Mouse (Mus musculus) olfactory bulb, adult 2 months (tissue): ENCODE data around the gene Rbm45. TPM values are rescaled to one million over a fixed set of nuclear protein-coding genes. Genes with fewer than 3 reads are reported as not detected.

Experiments
- H3K27ac ChIP-seq: fragments of 200-500 bp; 2 replicates; pipeline ENCODE4 v1.5.1; 2012; ENCODE audit warnings: low read depth, low read length; ENCODE audit not compliant: insufficient read depth
- H3K4me1 ChIP-seq: fragments of 200-500 bp; 2 replicates; pipeline ENCODE4 v1.6.1; 2012; ENCODE audit warnings: low read length; ENCODE audit not compliant: control insufficient read depth, insufficient read depth
- H3K4me3 ChIP-seq: fragments of 200-500 bp; 2 replicates; pipeline ENCODE4 v1.5.1; 2012; ENCODE audit warnings: mild to moderate bottlenecking, low read depth, low read length, moderate library complexity; ENCODE audit not compliant: insufficient read depth
- CTCF ChIP-seq: fragments of 200-500 bp; IDR thresholded peaks from 2 replicates; pipeline ENCODE4 v1.5.1; 2012; ENCODE audit warnings: low read depth, mild to moderate bottlenecking, low read length, moderate library complexity; ENCODE audit not compliant: insufficient read depth
- POLR2A ChIP-seq: fragments of 200-500 bp; IDR thresholded peaks from 2 replicates; pipeline ENCODE4 v1.6.1; 2012; ENCODE audit warnings: mild to moderate bottlenecking, low read depth, low read length, moderate library complexity; ENCODE audit not compliant: insufficient read depth
- WGBS: fragments of 180-500 bp; shearing (Covaris S2); methylation state at CpG from one replicate; pipeline ENCODE4 v1.1.7; 2018; 5-methylcytosine and 5-hydroxymethylcytosine counted together
- polyA plus RNA-seq: library from polyadenylated mRNA; stranded (reverse); fragments of >200 nt; gene quantifications from 2 replicates; pipeline ENCODE4 v1.2.4, GENCODE M21; 2012; ENCODE audit warnings: low replicate concordance; ENCODE audit not compliant: missing spikeins, insufficient read depth, insufficient read length

The Rbm45 gene
- polyA plus RNA-seq, 1 experiment, result not detected

GRCm38 (mm10) chr2:76338215-76339156, 31.3 kb upstream of the Rbm45 start, which contains the start of gene Pde11a:
Pde11a (minus strand) TSS chr2:76338774.
- Histone ChIP-seq H3K27ac (no peak within 1 kb of the TSS), H3K4me1 (peaks cover 8% of the 10 kb centered on the region), H3K4me3 (peak within 1 kb of the TSS; percentile 39)
- TF ChIP-seq POLR2A, result no peak
- TF ChIP-seq CTCF, result no peak
- 20% methylated on average over 40 of the region's 41 CpGs for WGBS

- TF ChIP-seq CTCF (no peak), POLR2A (no peak)
- H3K4me1 ChIP-seq, result peaks cover 8% of the 10 kb centered on the region
- H3K4me3 ChIP-seq, result no peak overlapping the region
- WGBS, result 83% methylated on average over 9 of the region's 9 CpGs
- no peak overlapping the region for H3K27ac ChIP-seq
Observed at GRCm38 (mm10) chr2:76342146-76342545, 27.6 kb upstream of the Rbm45 start.

- Histone ChIP-seq H3K4me3 (no peak overlapping the region), H3K27ac (no peak overlapping the region), H3K4me1 (no peaks in the 10 kb centered on the region)
- TF ChIP-seq CTCF (no peak), POLR2A (no peak)
- 37% methylated on average over 6 of the region's 6 CpGs for WGBS
Observed at GRCm38 (mm10) chr2:76347839-76348238, 21.9 kb upstream of the Rbm45 start.

GRCm38 (mm10) chr2:76360226-76360625, 9.6 kb upstream of the Rbm45 start, which contains the start of gene Cyct:
Cyct (minus strand) TSS chr2:76360450.
- no peaks in the 10 kb centered on the region for H3K4me1 ChIP-seq
- TF ChIP-seq CTCF, result no peak
- no peak for TF ChIP-seq POLR2A
- no peak within 1 kb of the TSS for H3K4me3 ChIP-seq
- WGBS, result 88% methylated on average over 11 of the region's 11 CpGs
- no peak within 1 kb of the TSS for H3K27ac ChIP-seq

DNA sequence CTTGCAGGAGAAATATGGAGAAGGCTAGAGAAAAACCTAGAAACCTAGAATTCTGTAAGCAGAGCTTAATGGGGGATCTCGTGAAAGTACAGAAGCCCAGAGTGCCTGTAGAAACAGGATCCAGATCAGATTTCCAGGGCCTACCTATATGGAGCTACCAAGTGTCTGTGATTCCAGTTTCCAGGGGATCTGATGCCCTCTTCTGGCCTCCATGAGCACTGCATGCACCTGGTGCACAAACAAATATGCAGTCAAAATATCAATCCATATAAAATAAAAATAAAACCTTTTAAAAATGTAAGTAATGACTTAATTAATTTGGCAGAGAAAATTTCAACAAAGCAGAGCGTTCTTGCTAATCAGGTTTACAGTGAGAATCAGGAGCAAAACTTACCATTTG, 7.7 kb upstream of the Rbm45 start:
- WGBS, result 69% methylated on average over 2 of the region's 2 CpGs

DNA sequence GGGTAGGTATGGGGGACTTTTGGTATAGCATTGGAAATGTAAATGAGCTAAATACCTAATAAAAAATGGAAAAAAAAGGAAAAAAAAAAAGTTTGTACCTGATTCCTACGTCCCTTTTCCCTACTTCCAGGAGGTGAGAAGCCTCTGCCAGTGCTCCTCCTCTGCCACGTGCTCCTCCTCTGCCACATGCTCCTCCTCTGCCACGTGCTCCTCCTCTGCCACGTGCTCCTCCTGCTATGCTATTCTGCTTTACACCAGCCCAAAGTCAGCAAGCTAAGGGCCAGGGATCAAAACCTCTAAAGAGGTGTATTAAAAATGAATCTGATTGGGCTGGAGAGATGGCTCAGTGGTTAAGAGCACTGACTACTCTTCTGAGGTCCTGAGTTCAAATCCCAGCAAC, 4.0 kb upstream of the Rbm45 start:
- Histone ChIP-seq H3K27ac (no peak overlapping the region), H3K4me1 (no peaks in the 10 kb centered on the region), H3K4me3 (no peak overlapping the region)
- no peak for TF ChIP-seq POLR2A
- WGBS, result 76% methylated on average over 4 of the region's 4 CpGs

More for the DNA sequence above, 7.7 kb upstream of the Rbm45 start:
- no peak overlapping the region for H3K4me3 ChIP-seq
- no peak overlapping the region for H3K27ac ChIP-seq
- TF ChIP-seq POLR2A (no peak), CTCF (no peak)
- H3K4me1 ChIP-seq, result no peaks in the 10 kb centered on the region

DNA sequence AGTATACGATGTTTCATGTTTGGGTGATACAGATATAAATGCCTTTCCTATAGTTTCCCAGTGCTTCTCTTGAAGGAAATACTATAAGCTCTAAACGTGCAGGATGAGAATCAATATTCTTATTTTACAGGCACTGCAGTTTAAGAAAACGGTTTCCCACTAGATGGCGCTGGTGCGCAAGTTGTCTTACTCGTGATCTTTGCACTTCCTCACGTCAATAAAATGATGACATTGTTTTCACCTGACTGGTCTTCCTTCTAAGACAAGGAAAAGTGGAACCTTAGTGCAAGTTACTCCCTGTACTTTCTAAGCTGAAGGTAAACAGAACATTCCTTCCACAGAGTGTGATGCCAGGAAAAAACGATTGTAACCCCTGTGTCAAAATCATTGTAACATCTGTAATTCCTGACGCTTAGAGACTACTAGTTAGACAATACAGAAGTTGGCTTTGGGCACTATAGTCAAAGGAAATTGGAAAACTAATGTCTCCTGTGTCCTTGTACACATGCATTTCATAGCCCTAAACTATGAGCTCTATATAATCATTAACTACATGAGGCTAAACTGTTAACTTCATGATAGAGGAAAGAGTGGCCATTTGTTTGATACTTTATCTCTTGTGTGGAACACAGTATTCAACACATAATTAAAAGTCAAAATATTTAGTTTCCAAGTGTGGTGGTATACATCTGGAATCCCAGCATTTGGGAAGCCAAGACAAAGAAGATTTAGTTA, 2.4 kb upstream of the Rbm45 start:
- H3K4me3 ChIP-seq, result no peak overlapping the region
- peaks cover 3% of the 10 kb centered on the region; the same call in 1 of the 2 replicates for H3K4me1 ChIP-seq
- H3K27ac ChIP-seq, result no peak overlapping the region
- WGBS, result 16% methylated on average over 9 of the region's 9 CpGs
- no peak for TF ChIP-seq CTCF
- no peak for TF ChIP-seq POLR2A

- TF ChIP-seq CTCF, result no peak
- no peak for TF ChIP-seq POLR2A
Observed at GRCm38 (mm10) chr2:76368861-76369660, 723 bp upstream of the Rbm45 start.

GRCm38 (mm10) chr2:76370656-76370922, 805 bp downstream of the Rbm45 start:
- Histone ChIP-seq H3K4me1 (peaks cover 3% of the 10 kb centered on the region; the same call in 1 of the 2 replicates), H3K4me3 (peak overlapping the region; percentile 82), H3K27ac (no peak overlapping the region)
- 1% methylated on average over 7 of the region's 7 CpGs for WGBS
- no peak for TF ChIP-seq CTCF
- no peak for TF ChIP-seq POLR2A

More at GRCm38 (mm10) chr2:76368861-76369660, 723 bp upstream of the Rbm45 start:
- Histone ChIP-seq H3K27ac (no peak overlapping the region), H3K4me3 (no peak overlapping the region), H3K4me1 (peaks cover 3% of the 10 kb centered on the region; the same call in 1 of the 2 replicates)
- 78% methylated on average over 13 of the region's 13 CpGs for WGBS
